9 mouse cellular contexts compared by ENCODE assay signal in the genomic region with DNA sequence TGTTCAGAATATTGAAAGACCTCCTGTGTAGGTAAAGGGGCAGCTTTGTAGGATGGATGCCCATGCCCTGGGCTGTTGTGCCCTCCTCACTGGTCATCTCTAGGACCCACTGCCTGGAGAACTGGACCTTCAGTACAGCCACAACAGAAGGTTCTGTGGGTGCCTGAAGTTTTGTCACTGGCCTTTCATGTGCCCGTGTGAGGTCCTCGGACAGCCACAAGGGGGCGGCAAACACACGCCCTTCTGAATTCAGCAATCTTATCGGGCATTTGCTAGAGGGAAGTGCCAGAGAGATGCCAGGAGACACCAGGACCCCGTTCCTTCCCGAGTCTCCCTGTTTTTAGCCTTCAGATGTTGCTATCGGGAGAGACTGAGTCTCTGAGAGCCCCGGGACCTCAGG. TPM values are rescaled to one million over a fixed set of nuclear protein-coding genes. Genes with fewer than 3 reads are reported as not detected.
DNase-seq lines count a peak whose midpoint lies in the region; ATAC-seq and TF ChIP-seq lines count a peak whose summit lies in the region.
"Had no signal": no experiment of that assay in that cellular context is flagged by ENCODE, and none has a peak within 500 bp of the region (broad histone marks: within the 10 kb centered on the region; RNA-seq: fewer than 3 reads in every experiment).

No protein-coding gene starts in this region.

- TF ChIP-seq CTCF in E14TG2a.4 (conservative IDR thresholded peaks at IDR 0.05; ENCODE audit: low read length) = peak; percentile 95

- H3K4me3 ChIP-seq in E14TG2a.4 (replicated peaks; ENCODE audit: low read length) = no peak overlapping the region
- H3K4me3 ChIP-seq in embryonic facial prominence, embryonic 12.5 days = no peak overlapping the region
- H3K4me3 ChIP-seq: midbrain, embryonic 12.5 days had no signal

- H3K9ac ChIP-seq in embryonic facial prominence, embryonic 12.5 days = no peak overlapping the region
- H3K9ac ChIP-seq: midbrain, embryonic 12.5 days had no signal

- intact Hi-C loops in heart, postnatal 10 days (cut with DNase I) = loop anchor here (1.0 kb wide), 1 partner anchor 52 kb away; no protein-coding TSS in a partner anchor

- no peaks in the 10 kb centered on the region for H3K27me3 ChIP-seq in E14TG2a.4 (ENCODE audit: insufficient read depth, low read length)
- no peaks in the 10 kb centered on the region for H3K27me3 ChIP-seq in embryonic facial prominence, embryonic 12.5 days
- H3K27me3 ChIP-seq: midbrain, embryonic 12.5 days had no signal

- H3K4me2 ChIP-seq in embryonic facial prominence, embryonic 12.5 days (replicated peaks) = 0 out of 2 replicates have a peak overlapping the region, but pooled peaks have one; percentile 25
- H3K4me2 ChIP-seq: midbrain, embryonic 12.5 days had no signal

- peak; percentile 82 to 86 for DNase-seq in adrenal gland, postnatal 36 days
- peak; percentile 67 to 79 for DNase-seq in heart, postnatal 10 days
- DNase-seq in layer of hippocampus, adult 9-11 months = peak; percentile 46
- peak; percentile 84 for DNase-seq in lung, postnatal 14 days
- peak; percentile 79 to 86 for DNase-seq in right cerebral cortex, adult 2 months (ENCODE audit: low spot score in 2 of 2)
- DNase-seq in urinary bladder, postnatal 10 days (ENCODE audit: low spot score) = peak; percentile 26

- no peaks in the 10 kb centered on the region for H3K9me3 ChIP-seq in E14TG2a.4 (ENCODE audit: low read length)
- H3K9me3 ChIP-seq in embryonic facial prominence, embryonic 12.5 days = no peaks in the 10 kb centered on the region
- H3K9me3 ChIP-seq: midbrain, embryonic 12.5 days had no signal

- peaks cover 11% of the 10 kb centered on the region for H3K4me1 ChIP-seq in E14TG2a.4 (replicated peaks; ENCODE audit: low read depth, low read length)
- no peaks in the 10 kb centered on the region for H3K4me1 ChIP-seq in embryonic facial prominence, embryonic 12.5 days

- no peak overlapping the region for H3K27ac ChIP-seq in embryonic facial prominence, embryonic 12.5 days
- H3K27ac ChIP-seq: midbrain, embryonic 12.5 days had no signal

- ATAC-seq in embryonic facial prominence, embryonic 12.5 days (ENCODE audit: insufficient number of reproducible peaks, insufficient read depth, low FRiP score, low TSS enrichment) = no peak

- H3K36me3 ChIP-seq in E14TG2a.4 (ENCODE audit: insufficient read depth, low read length) = peaks cover 24% of the 10 kb centered on the region; the same call in 1 of the 2 replicates
- H3K36me3 ChIP-seq in embryonic facial prominence, embryonic 12.5 days = no peaks in the 10 kb centered on the region
- H3K36me3 ChIP-seq: midbrain, embryonic 12.5 days had no signal

- 2% methylated on average over 9 of the region's 9 CpGs for WGBS in embryonic facial prominence, embryonic 12.5 days

RNA-seq across cellular contexts. Expression of a gene that starts 32.9 kb away (rescaled TPM):
- total RNA-seq in adrenal gland, postnatal 36 days (2021) = 100 to 1,000 TPM; 139 to 160 TPM
- 1.5 and 2.6 TPM in 2 replicates for polyA plus RNA-seq in embryonic facial prominence, embryonic 12.5 days (2016; fragmentation: Nextera tagmentation; extraction: Ambion mirVana)
- total RNA-seq in heart, postnatal 10 days (2021) = 10 to 100 TPM; 20.5 to 21.2 TPM

RNA-seq across cellular contexts. Expression of a gene that starts 45.6 kb away (rescaled TPM):
- total RNA-seq in adrenal gland, postnatal 36 days (2021) = 10 to 100 TPM; 52.6 to 80.8 TPM
- polyA plus RNA-seq in embryonic facial prominence, embryonic 12.5 days (2016; fragmentation: Nextera tagmentation; extraction: Ambion mirVana) = 8.8 and 8.9 TPM in 2 replicates
- total RNA-seq in heart, postnatal 10 days (2021) = 10 to 100 TPM; 15.1 to 18.5 TPM

RNA-seq across cellular contexts. Expression of a gene that starts 52.9 kb away (rescaled TPM):
- 1 to 10 TPM; 3.4 to 9.0 TPM for total RNA-seq in adrenal gland, postnatal 36 days (2021)
- polyA plus RNA-seq in embryonic facial prominence, embryonic 12.5 days (2016; fragmentation: Nextera tagmentation; extraction: Ambion mirVana) = 1.2 and 2.4 TPM in 2 replicates
- 1 to 10 TPM in 1 of 2 experiments, under 1 TPM in 1; 0.57 to 1.1 TPM for total RNA-seq in heart, postnatal 10 days (2021)

Comparison
In these comparisons a context has a peak if more than half of its experiments do, and no peak if none do; other contexts are left out.
1. DNase-seq: peak in every context shown above with its lines; median percentile 84 in adrenal gland, postnatal 36 days; 84 in lung, postnatal 14 days; 82 in right cerebral cortex, adult 2 months; 73 in heart, postnatal 10 days; 46 in layer of hippocampus, adult 9-11 months; 26 in urinary bladder, postnatal 10 days.
2. RNA of a gene that starts 32.9 kb away (total RNA-seq): 139 to 160 TPM in adrenal gland, postnatal 36 days; 20.5 to 21.2 TPM in heart, postnatal 10 days; every median in the first group is over 4 times any median in the second.